Mouse (Mus musculus) heart, postnatal 0 days (tissue): ENCODE measurements at regions not wholly inside any gene's neighbourhood (a gene's known extent, or its start where the extent isn't known, plus 50 kb on each side); places are given as distances from the start of the nearest gene placed in this dataset.
A peak's percentile ranks its signal among the peaks of the same experiment; 100 is the strongest.

ENCODE experiments used
- ATAC-seq: fragments of 200-750 bp; cut with Nextera tagmentation; 2 replicates; pipeline ENCODE4 v1.8.0; 2017; ENCODE audit warnings: low read depth, moderate number of reproducible peaks, moderate library complexity; ENCODE audit not compliant: insufficient read depth
- DNase-seq: peaks from one replicate; pipeline ENCODE4 v3.0.0-alpha.2; 2016; ENCODE audit warnings: low spot score
- H3K27ac ChIP-seq: fragments of 300-500 bp; sonication (generic); 2 replicates; pipeline ENCODE4 v1.5.1; 2014; ENCODE audit warnings: low read depth, mild to moderate bottlenecking
- H3K27me3 ChIP-seq: fragments of 300-500 bp; sonication (generic); 2 replicates; pipeline ENCODE4 v1.6.1; 2014; ENCODE audit warnings: low read length, mixed read lengths; ENCODE audit not compliant: control insufficient read depth, insufficient read depth
- H3K36me3 ChIP-seq: fragments of 300-500 bp; sonication (generic); replicated peaks from 2 replicates; pipeline ENCODE4 v1.6.1; 2014; ENCODE audit warnings: low read length, mixed read lengths; ENCODE audit not compliant: control insufficient read depth, insufficient read depth
- H3K4me1 ChIP-seq: fragments of 300-500 bp; sonication (generic); 2 replicates; pipeline ENCODE4 v1.6.1; 2014; ENCODE audit warnings: antibody characterized with exemption; ENCODE audit not compliant: control insufficient read depth, insufficient read depth
- H3K4me2 ChIP-seq: fragments of 300-500 bp; sonication (generic); 2 replicates; pipeline ENCODE4 v1.6.1; 2014; ENCODE audit warnings: low read depth, mild to moderate bottlenecking, low read length, moderate library complexity
- H3K4me3 ChIP-seq: fragments of 300-500 bp; sonication (generic); 2 replicates; pipeline ENCODE4 v1.5.1; 2014; ENCODE audit warnings: low read depth, low read length
- H3K9ac ChIP-seq: fragments of 300-500 bp; sonication (generic); replicated peaks from 2 replicates; pipeline ENCODE4 v1.6.1; 2014; ENCODE audit warnings: low read depth, low read length, mixed read lengths
- H3K9me3 ChIP-seq: fragments of 300-500 bp; sonication (generic); replicated peaks from 2 replicates; pipeline ENCODE4 v1.6.1; 2016; ENCODE audit warnings: low read length; ENCODE audit not compliant: control insufficient read depth
- CTCF ChIP-seq: IDR thresholded peaks from 2 replicates; pipeline ENCODE4 v1.5.1; 2016; ENCODE audit warnings: antibody characterized with exemption, control low read depth, low read depth
- EP300 ChIP-seq: IDR thresholded peaks from 2 replicates; pipeline ENCODE4 v1.6.1; 2016; ENCODE audit warnings: antibody characterized with exemption, low read depth
- WGBS: fragments of 180-500 bp; shearing (Covaris S2); extraction: QIAGEN DNeasy Blood & Tissue Kit; methylation state at CpG from one replicate; pipeline ENCODE4 v1.1.7; 2014; 5-methylcytosine and 5-hydroxymethylcytosine counted together

- ATAC-seq (no peak), DNase-seq (no peak)
- Histone ChIP-seq H3K9ac (0 out of 2 replicates have a peak overlapping the region, but pooled peaks have one; percentile 34), H3K4me1 (peaks cover 29% of the 10 kb centered on the region), H3K27me3 (no peaks in the 10 kb centered on the region), H3K4me3 (peak overlapping the region; percentile 29), H3K36me3 (no peaks in the 10 kb centered on the region), H3K27ac (no peak overlapping the region), H3K9me3 (0 out of 2 replicates have a peak, but pooled peaks cover 5% of the 10 kb centered on the region), H3K4me2 (peak overlapping the region; percentile 47)
- WGBS = 11% methylated on average over 15 of the region's 15 CpGs
- TF ChIP-seq EP300 (no peak), CTCF (no peak)
Observed at GRCm38 (mm10) chr11:114217245-114217757, 150.5 kb upstream of the Sdk2 start.

GRCm38 (mm10) chr11:114216493-114216892 is 149.6 kb upstream of the Sdk2 start:
- no peak overlapping the region for H3K27ac ChIP-seq
- ATAC-seq = no peak
- H3K4me2 ChIP-seq = no peak overlapping the region
- 35% methylated on average over 7 of the region's 7 CpGs for WGBS
- H3K27me3 ChIP-seq = no peaks in the 10 kb centered on the region
- DNase-seq = no peak
- H3K9ac ChIP-seq = no peak overlapping the region
- no peak overlapping the region for H3K4me3 ChIP-seq
- TF ChIP-seq EP300 (no peak), CTCF (no peak)
- peaks cover 29% of the 10 kb centered on the region for H3K4me1 ChIP-seq
- 0 out of 2 replicates have a peak, but pooled peaks cover 5% of the 10 kb centered on the region for H3K9me3 ChIP-seq
- no peaks in the 10 kb centered on the region for H3K36me3 ChIP-seq

GRCm38 (mm10) chr11:114215256-114215655 is 148.4 kb upstream of the Sdk2 start:
- 66% methylated on average over 8 of the region's 8 CpGs for WGBS
- ATAC-seq = no peak
- no peak for DNase-seq

GRCm38 (mm10) chr11:114212136-114212535 is 145.3 kb upstream of the Sdk2 start:
- H3K4me1 ChIP-seq = 0 out of 2 replicates have a peak, but pooled peaks cover 8% of the 10 kb centered on the region
- H3K9me3 ChIP-seq = 0 out of 2 replicates have a peak, but pooled peaks cover 5% of the 10 kb centered on the region
- H3K9ac ChIP-seq = no peak overlapping the region
- DNase-seq (no peak), ATAC-seq (no peak)
- TF ChIP-seq EP300 (no peak), CTCF (no peak)
- no peak overlapping the region for H3K4me2 ChIP-seq
- no peaks in the 10 kb centered on the region for H3K36me3 ChIP-seq
- 63% methylated on average over 2 of the region's 2 CpGs for WGBS
- H3K27ac ChIP-seq = no peak overlapping the region
- no peak overlapping the region for H3K4me3 ChIP-seq
- no peaks in the 10 kb centered on the region for H3K27me3 ChIP-seq

More at GRCm38 (mm10) chr11:114215256-114215655, 148.4 kb upstream of the Sdk2 start:
- H3K4me2 ChIP-seq = no peak overlapping the region
- 0 out of 2 replicates have a peak, but pooled peaks cover 5% of the 10 kb centered on the region for H3K9me3 ChIP-seq
- H3K4me1 ChIP-seq = peaks cover 29% of the 10 kb centered on the region
- TF ChIP-seq EP300 (no peak), CTCF (no peak)
- H3K4me3 ChIP-seq = no peak overlapping the region
- H3K36me3 ChIP-seq = no peaks in the 10 kb centered on the region
- no peak overlapping the region for H3K27ac ChIP-seq
- no peaks in the 10 kb centered on the region for H3K27me3 ChIP-seq
- no peak overlapping the region for H3K9ac ChIP-seq

GRCm38 (mm10) chr11:114205192-114205591 is 138.3 kb upstream of the Sdk2 start:
- Histone ChIP-seq H3K27ac (no peak overlapping the region), H3K4me1 (no peaks in the 10 kb centered on the region), H3K4me3 (no peak overlapping the region), H3K4me2 (no peak overlapping the region), H3K27me3 (no peaks in the 10 kb centered on the region), H3K9ac (no peak overlapping the region), H3K36me3 (no peaks in the 10 kb centered on the region), H3K9me3 (no peaks in the 10 kb centered on the region)
- WGBS = 43% methylated on average over 2 of the region's 2 CpGs
- TF ChIP-seq CTCF (peak; percentile 68), EP300 (no peak)
- DNase-seq = no peak
- no peak; the same call in 1 of the 2 replicates for ATAC-seq

GRCm38 (mm10) chr11:114203416-114203815 is 136.6 kb upstream of the Sdk2 start:
- 72% methylated on average over 9 of the region's 9 CpGs for WGBS
- Histone ChIP-seq H3K4me2 (no peak overlapping the region), H3K27me3 (no peaks in the 10 kb centered on the region)

More at GRCm38 (mm10) chr11:114203416-114203815, 136.6 kb upstream of the Sdk2 start:
- Histone ChIP-seq H3K4me3 (no peak overlapping the region), H3K4me1 (peaks cover 11% of the 10 kb centered on the region; the same call in 1 of the 2 replicates), H3K9me3 (no peaks in the 10 kb centered on the region), H3K36me3 (no peaks in the 10 kb centered on the region), H3K27ac (no peak overlapping the region), H3K9ac (no peak overlapping the region)
- DNase-seq (no peak), ATAC-seq (no peak)
- TF ChIP-seq EP300 = no peak
- TF ChIP-seq CTCF = no peak
